Mouse (Mus musculus): ENCODE measurements around the gene Erbb2. TPM values are rescaled to one million over a fixed set of nuclear protein-coding genes. Genes with fewer than 3 reads are reported as not detected.

The Erbb2 gene
- total RNA-seq, 4 experiments from 2014 or later, result 2.1 to 3.5 (median 2.9) TPM

DNA sequence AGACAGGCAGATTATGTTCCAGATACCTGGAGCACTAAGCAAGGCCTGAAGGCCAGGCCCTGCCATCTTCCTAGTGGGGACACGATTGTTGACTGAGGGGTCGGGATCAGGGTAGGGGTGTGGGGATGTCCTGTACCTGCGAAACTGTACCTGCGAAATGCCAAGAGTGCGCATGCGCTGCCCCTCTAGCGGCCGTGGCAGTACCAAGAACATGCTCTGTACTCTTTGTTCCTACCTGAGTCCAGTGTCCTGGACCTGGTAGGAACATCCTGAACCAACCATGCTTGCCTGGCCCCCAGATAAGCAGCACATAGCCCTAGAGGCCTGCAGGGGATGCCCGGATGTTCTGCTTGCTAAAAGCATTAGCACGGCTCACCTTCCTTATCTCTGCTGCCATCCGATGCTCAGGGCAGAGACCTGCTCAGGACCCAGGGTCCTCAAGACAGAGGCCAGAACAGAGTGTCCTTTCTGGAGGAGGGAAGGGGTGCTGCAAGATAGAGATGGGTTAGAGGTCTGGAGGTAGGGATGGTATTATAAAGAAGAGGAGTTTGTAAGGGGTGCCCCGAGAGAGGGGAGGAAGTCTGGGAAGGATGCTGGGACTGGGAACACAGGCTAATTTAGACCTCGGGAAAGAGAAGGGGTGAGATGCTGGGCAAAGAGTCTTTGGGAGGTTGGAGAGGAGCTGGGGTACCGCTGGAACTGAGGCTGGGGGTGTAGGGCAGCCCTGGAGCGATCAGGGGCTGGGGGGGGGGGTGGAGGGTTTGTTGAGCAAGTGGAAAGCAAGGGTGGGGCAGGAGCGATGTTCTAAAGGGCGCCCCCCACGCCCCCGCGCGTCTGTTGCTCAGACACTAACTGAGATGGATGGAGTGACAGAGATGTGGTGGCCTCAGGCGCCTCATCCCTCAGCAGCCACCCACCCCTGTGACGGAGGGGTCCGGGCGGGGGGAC is 26.4 kb upstream of the Erbb2 start, which contains the start of gene Pnmt:
Gene Pnmt (plus strand): TSS at position 813 of the 948 bp plus-strand sequence.
- no peak for DNase-seq (ENCODE audit: low spot score in 2 of 2)

DNA sequence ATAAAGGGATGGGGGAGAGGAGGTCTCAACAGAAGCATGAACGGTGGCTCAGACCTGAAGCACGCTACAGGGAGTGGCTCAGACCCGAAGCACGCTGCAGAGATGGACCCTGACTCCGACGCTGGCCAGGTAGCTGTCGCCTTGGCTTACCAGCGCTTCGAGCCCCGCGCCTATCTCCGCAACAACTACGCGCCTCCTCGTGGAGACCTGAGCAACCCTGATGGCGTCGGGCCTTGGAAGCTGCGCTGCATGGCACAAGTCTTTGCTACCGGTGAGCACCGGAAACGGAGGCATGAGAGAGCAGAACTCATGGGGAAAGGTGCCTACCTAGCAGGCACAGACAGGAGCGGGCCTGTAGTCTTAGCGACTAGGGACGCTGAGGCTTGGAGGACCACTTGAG is 25.7 kb upstream of the Erbb2 start:
- no peak for DNase-seq (ENCODE audit: low spot score in 2 of 2)

DNA sequence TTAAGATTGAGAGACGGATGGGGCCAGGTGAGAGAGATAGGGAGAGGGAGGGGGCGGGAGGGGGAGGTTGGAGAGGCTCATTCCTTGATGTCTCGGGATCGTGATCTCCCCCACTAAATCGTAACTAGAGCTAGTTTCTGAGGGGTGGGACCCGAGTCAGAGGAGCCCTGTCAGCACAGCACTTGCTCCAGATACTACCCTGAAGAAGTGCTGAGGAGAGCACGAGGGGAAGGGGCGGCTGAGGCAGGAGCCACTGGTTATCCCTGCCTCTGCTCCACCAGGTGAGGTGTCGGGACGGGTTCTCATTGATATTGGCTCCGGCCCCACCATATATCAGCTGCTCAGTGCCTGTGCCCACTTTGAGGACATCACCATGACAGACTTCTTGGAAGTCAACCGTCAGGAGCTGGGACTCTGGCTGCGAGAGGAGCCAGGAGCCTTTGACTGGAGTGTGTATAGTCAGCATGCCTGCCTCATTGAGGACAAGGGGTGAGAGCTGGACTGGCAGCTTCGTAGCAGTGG is 25.2 kb upstream of the Erbb2 start:
- DNase-seq (ENCODE audit: low spot score in 2 of 2), result no peak

DNA sequence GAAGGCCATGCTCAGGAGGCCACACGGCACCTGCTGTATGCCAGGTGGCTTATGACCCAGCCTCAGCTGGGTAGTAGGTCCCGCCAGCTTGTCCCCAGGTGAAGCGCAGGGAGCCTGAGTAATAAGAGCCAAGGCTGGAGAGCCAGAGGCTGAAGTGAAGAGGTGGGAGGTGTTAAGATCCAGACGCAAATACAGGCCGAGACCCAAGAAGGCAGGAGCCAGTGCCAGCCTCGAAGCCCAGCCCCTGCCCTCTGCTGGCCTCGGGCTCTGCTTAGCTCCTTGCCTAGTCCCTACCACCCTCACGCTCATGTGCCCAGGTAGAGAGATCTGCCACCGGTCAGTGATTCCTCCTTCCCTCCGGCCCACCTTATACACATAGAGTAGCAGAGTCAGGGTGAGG is 24.0 kb upstream of the Erbb2 start:
- no peak for DNase-seq (ENCODE audit: low spot score in 2 of 2)

DNA sequence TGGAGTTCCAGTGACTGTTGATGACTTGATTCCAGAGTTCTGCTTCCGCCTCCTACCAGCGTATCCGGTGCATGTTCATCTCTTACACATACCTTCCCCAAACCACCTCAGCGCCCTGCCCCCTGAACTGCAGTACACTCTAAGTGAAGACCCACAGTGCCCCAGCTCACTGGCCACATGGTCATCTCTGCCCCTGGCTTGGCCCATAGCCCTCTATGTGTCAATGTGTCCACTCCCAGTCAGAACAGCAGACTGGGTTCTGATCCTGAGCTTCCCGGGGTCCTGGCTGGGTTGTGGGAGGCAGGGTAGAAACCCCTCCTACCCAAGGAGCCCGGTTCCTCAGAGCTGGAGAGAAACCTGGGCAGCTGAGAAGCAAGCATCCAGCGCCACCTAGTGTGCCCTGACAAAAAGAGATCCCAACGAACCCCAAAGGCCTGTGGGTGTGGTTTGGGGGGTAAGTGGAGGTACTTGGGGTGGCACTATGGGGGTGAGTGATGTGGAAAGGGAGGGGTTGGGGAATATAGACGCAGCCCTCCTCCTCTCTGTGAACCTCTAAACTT is 23.0 kb upstream of the Erbb2 start:
- DNase-seq (ENCODE audit: low spot score in 2 of 2), result peak in 1 of 2 experiments; percentile 58

DNA sequence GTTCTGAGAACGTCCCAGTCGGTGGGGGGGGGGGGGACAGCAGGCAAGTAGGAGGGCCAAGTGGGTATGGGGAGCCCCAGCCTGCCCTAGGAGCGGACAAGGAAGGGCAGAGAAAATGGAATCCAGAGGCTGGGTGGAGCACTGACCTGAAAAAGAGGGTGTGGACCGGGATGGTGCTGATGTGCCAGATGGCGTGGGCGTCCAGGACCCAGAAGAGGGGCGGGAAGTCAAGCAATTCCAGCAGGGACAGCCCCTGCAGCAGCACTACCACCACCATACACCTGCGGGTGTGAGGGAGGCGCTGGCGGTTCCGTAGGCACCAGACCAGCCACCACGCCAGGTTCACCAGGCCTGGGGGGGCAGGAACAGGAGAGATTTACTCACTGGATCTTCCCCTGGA is 22.1 kb upstream of the Erbb2 start:
- no peak for DNase-seq (ENCODE audit: low spot score in 2 of 2)

DNA sequence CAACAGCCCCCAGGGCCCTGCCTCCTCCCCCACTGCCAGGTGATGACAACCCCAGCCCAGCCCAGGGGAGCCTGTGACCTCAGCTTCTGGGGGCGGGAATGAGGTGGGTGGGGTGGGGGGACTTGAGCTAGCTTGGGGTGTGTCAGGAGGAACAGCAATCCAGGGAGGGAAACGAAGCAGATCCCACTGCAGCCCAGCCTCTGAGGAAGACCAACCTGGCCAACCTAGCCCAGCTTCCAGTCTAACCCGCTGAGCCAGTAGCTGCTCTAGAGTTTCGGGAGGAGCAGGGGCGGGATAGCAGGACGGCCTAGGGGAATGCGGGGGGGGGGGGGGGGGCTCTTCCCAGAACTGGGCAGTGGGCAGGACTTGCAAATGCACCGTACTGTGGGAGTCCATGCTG is 20.2 kb upstream of the Erbb2 start:
- no peak for DNase-seq (ENCODE audit: low spot score in 2 of 2)

DNA sequence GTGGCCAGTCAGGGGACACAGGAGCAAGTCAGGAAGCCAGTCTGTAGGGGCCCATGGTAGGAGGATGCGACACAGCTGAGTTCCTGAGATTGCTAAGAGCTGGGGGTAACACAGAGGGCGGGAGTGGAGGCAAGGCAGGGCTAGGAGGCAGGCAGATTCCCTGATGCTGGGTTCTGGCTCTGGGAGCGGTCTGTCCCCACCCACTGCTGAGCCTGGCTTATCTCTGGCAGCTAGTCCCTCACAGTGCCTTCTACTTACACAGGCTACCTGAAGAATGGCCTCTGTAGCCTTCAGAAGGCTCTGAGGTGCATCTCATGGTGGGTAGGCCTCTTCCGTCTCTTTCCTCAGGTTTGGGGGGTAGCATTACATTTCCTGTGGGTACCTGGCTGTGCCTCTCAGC is 19.6 kb upstream of the Erbb2 start:
- DNase-seq (ENCODE audit: low spot score in 2 of 2), result no peak

DNA sequence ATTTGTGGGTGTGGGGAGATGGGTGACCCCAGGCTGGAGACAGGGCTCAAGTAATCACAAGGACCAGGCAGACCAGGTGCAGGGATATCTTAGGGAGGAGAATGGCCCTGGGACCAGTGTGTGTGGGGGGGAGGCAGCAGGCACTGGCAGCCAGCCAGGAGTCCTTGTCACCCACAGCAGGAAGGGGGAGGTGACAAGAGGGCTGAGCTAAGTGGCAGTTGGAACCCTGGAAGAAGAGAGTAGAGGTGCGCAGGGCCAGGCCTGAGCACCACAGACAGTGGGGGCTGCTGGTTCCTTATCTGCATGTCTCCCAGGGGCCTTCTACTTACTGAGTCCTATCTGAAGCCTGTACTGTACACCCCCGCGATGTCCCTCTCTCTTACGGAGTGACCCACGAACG is 19.0 kb upstream of the Erbb2 start:
- DNase-seq (ENCODE audit: low spot score in 2 of 2), result no peak

DNA sequence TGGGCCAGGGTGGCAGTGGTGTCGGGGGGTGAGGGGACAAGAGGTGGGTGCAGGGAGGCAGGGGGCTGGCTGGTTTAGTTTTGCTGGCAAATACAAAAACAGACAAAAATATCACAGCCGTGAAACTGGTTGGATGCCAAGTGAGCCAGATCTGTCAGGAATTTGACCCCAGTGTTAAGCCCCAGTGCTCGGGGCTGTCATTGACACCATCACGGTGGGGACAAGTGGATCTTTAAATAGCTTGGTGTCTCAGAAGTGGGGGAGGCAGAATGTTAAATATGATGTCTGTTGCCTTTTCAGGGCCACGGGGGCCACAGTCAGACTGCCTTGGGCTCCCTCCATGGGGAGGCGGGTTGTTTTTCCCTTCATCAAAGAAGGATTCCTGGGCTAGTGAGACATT is 18.0 kb upstream of the Erbb2 start:
- no peak for DNase-seq (ENCODE audit: low spot score in 2 of 2)

DNA sequence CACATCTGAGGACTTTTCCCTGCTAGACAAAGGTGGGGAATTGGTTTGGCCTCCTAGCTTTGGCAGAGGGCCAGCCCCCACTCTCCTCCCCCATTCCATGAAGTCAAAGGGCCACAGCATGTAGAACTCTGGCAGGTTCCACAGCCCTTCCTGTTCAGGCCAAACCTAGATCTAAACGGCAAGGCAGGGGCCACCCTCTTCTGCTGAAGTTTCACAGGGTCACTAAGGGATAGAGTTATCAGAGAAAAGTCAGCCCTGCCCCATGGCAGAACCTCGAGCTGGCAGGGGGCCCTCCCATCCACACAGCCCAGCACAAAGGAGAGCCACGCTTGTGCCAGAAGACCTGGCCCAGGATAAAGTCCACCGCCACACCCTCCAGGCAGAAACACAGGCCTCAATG is 17.2 kb upstream of the Erbb2 start:
- no peak for DNase-seq (ENCODE audit: low spot score in 2 of 2)

DNA sequence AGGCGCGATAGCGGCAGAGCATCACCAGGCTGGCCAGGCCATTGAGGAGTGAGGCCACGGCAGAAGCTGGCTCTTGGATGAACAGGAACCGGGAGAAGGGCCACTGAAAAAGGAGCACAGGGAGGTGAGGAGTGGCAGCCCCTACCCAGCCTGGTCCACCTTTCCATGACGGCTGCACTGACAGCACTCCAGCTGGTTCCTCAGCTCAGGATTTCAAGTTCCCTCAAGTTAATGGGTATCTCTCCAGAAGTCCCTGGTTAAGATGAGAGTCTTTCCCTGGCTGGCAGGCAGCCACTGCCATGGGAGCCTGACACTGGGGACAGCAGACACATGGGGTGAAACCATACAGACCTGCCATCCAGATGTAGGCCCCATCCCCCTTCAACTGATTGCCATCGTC is 14.3 kb upstream of the Erbb2 start:
- no peak for DNase-seq (ENCODE audit: low spot score in 2 of 2)

DNA sequence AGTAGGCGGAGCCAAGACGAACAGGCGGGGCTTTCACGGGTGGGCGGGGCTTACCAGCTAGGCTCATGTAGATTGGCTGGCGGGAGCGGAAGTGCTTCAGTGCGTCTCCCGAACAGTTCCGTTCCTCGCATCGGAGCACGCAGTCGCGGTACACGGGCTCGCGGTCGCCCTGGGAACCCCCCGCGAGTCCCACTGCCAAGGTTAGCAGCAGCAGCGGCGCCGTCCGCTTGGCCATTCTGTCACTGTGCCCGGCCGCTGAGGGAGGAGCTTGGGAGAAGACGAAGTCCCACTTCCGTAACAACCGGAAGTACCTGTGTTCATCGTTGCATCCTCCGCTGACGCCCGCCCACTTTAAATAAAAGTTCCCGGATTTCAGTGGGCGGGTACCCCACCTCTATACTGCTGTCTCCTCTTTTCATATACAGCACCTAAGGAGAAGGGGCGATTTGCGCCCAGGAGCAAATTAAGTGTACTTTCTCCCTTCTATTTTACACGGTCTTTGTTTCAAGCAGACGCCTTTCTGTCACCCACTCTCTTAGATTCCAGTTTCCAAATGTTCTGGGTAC is 12.0 kb upstream of the Erbb2 start, which contains the start of gene Pgap3:
Gene Pgap3 (minus strand): TSS at position 330 of the 566 bp plus-strand sequence.
- peak; percentile 89 to 91 for DNase-seq (ENCODE audit: low spot score in 2 of 2)

DNA sequence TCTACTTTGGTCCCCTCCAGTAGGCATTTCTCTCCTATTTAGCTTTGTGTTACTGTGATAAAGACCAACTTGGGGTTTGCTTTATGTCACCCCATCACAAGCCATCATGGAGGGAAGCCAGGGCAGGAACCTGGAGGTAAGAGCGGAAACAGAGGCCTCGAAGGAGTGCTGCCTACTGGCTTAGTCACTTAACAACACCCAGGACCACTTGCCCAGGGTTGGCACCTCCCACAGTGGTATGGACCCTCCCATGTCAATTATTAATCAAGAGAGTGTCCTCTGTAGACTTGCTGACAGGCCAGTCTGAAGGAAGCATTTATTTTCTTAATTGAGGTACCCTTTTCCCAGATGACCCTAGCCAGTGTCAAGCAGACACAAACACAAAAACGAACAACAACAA is 11.5 kb upstream of the Erbb2 start:
- no peak for DNase-seq (ENCODE audit: low spot score in 2 of 2)

DNA sequence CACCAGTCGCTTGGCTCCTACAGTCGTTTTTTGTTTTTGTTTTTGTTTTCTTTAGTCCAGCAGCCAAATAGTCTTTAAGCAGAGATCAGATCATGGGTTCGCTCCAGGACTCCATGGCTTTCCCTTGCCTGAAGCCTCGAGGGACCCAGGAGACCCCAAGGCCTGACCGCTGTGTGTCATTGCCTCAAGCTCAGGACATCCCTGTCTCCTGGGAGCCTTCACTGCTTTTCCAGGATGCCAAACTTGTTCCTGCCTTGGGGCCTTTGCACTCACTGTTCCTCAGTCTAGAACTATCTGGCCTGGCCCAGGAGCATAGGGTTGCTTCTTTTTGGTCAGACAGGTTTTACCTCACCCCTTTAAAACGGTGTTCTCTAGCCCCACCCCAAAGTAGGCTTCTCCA is 5.6 kb upstream of the Erbb2 start:
- no peak for DNase-seq (ENCODE audit: low spot score in 2 of 2)

DNA sequence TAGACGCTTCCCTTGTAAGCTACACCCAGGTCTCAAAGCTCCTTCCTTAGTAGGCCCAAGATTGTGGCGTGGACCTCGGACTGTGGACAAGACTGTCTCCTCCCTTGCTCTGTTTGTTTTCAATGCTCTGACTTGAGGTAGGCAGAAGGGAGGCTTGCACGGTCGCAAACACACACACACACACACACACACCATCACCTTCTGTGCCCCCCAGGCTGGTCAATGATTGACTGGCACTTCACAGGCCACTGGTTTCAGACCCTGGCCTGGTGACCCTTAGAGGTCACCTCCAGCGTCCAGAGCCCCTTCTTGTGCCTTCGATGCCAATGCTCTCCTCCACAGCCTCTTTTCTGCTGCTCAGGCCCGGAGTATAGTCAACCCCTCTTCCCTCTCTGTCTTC is 3.4 kb upstream of the Erbb2 start:
- no peak for DNase-seq (ENCODE audit: low spot score in 2 of 2)

DNA sequence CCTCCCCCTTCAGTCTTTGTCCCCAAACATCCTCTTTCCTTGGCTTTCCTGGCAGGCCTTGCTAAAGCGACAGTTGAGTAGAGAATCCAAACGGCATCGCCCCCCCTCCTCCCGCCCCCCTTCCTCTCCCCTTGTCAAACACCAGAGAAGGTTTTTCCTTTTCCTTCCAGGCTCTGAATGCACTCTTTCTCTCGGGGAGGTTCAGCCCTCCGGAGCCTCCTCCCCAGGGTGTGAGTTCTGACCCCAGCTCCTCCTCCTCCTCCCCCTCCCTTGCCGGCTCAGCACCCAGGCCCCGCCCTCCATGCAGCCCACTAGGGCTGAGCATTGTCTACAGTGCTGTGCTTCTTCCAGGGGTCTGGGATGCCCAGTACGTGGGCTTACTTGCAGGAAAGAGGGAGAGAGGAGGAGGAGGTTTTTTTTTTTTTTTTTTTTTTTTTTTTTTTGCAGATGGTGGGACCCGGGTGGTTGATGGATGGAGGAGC is 2.9 kb upstream of the Erbb2 start:
- no peak for DNase-seq (ENCODE audit: low spot score in 2 of 2)

DNA sequence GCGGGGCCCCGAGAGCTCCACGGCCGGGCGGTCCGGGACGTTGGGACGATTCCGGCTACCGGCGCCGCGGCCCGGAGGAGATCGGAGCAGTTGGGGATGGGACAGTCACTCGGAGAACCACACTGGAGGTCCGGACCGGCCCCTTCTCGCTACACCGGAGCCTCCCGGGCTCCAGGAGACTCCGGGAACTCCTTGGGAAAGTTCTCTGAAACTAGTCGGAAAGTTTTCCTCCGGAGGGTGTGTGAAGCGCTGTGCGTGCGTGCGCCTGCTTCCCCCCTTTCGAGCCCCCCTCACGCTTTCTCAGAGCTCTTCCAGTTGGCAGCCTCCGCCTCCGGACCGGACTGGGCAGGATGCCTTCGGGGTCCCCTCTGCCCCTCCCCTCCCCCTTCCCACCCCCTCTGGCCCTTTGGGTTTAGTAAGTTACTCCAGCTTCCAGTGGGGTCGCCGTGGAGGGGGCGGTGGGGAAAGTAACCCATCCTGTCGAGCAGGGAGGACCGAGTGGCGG is 579 bp downstream of the Erbb2 start:
- no peak for DNase-seq (ENCODE audit: low spot score in 2 of 2)

DNA sequence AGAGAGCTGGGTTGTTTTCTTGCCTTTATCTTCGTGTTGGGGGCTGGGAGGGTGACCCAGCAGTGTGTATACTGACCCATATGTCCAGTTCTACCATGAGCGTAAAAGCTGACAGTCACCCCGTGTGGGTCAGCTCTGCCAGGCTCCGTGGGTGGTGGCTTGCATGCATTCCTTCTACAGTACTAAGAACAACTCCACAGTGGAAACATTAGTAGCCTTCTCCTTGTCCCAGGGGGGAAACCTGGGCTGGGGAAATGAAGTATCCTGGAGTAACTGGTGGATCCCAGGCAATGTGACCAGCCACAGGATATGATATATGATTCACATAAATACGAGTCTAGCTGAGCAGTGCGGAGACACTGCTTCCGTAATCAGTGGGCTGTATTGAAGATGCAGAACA is 1.5 kb downstream of the Erbb2 start:
- no peak for DNase-seq (ENCODE audit: low spot score in 2 of 2)

DNA sequence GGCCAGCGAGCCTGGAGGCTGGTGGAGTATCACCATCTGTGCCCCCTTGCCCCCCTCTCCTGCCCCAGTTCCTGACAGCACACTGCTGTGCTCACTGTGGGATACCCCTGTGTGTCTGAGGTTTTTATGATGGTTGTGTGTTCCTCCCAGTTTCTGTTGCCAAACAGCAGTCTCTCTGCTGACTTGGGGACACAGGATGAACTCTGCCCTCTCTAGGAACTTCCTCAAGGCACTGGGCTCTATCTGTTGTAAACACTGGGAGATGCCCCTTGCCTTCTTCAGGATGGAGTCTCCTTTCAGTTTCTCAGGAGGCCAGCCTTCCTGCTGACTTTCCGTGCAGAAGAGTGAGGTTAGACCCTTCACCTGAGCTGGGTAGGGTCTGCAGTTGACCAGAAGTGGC is 1.9 kb downstream of the Erbb2 start:
- no peak for DNase-seq (ENCODE audit: low spot score in 2 of 2)

DNA sequence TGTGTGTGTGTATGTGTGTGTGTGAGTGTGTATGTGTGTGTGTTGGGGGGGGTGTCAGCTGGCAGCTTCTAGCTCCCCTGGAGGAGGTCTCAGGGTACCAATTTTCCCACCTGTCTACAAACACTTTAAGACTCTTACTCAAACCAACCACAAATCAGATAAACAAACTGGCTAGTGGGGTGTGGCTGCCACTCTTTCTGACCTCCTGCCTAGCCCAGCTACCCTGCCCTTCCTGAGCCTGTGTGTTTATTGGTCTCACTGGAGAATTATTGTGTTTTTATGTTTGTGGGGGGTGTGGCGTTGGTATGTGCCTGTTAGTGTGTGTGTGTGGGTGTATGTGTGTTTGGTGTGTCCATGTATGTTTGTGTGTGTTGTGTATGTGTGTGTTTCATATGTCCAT is 4.8 kb downstream of the Erbb2 start:
- no peak for DNase-seq (ENCODE audit: low spot score in 2 of 2)

DNA sequence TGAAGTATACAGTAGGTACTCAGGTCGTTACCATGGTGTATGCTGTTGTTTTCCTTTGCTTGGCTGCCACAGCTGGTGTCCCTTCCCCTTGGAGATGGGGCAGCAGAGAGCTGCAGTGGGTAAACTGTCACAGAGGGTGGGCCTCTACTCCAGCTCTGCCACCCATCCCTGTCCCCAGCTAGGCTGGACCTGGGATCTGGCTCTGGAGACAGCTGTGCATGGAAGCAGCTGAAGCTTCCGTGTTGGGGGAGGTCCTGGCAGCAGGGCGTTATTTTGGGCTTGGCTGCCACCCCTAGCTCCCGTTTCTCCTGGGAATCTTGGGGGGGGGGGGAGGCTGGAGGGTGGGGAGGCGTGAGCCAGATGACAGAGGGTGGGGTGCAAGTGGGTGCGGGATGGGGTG is 6.0 kb downstream of the Erbb2 start:
- DNase-seq (ENCODE audit: low spot score in 2 of 2), result no peak
